8 mouse cellular contexts compared by ENCODE assay signal in genomic region chr15:89428136-89428790, GRCm38 (mm10). TPM values are rescaled to one million over a fixed set of nuclear protein-coding genes. Genes with fewer than 3 reads are reported as not detected.
DNase-seq lines count a peak whose midpoint lies in the region; ATAC-seq lines count a peak whose summit lies in the region.

No protein-coding gene starts in this region.

- H3K9me3 ChIP-seq in heart, embryonic 11.5 days (replicated peaks; ENCODE audit: control insufficient read depth, low read length) = no peaks in the 10 kb centered on the region
- H3K9me3 ChIP-seq in hindbrain, embryonic 14.5 days (ENCODE audit: control insufficient read depth, low read length) = no peaks in the 10 kb centered on the region
- H3K9me3 ChIP-seq in midbrain, embryonic 14.5 days (ENCODE audit: control insufficient read depth, low read length) = no peaks in the 10 kb centered on the region

- no peak for ATAC-seq in heart, embryonic 11.5 days (replicated peaks; ENCODE audit: insufficient number of reproducible peaks, low FRiP score, low TSS enrichment)
- no peak for ATAC-seq in hindbrain, embryonic 14.5 days (ENCODE audit: low FRiP score)
- ATAC-seq in midbrain, embryonic 14.5 days (ENCODE audit: low FRiP score, low TSS enrichment) = no peak

- H3K27me3 ChIP-seq in heart, embryonic 11.5 days (ENCODE audit: control insufficient read depth, insufficient read depth, low read length) = no peaks in the 10 kb centered on the region
- H3K27me3 ChIP-seq in hindbrain, embryonic 14.5 days (ENCODE audit: control insufficient read depth, insufficient read depth, low read length) = no peaks in the 10 kb centered on the region
- no peaks in the 10 kb centered on the region for H3K27me3 ChIP-seq in midbrain, embryonic 14.5 days (ENCODE audit: control insufficient read depth, insufficient read depth, low read length)

- no peak overlapping the region for H3K27ac ChIP-seq in heart, embryonic 11.5 days (ENCODE audit: low read depth, low read length)
- peak overlapping the region; percentile 98 for H3K27ac ChIP-seq in brown adipose tissue, adult 24 weeks (replicated peaks; ENCODE audit: low read depth, low read length)
- no peak overlapping the region for H3K27ac ChIP-seq in hindbrain, embryonic 14.5 days
- no peak overlapping the region for H3K27ac ChIP-seq in midbrain, embryonic 14.5 days (replicated peaks; ENCODE audit: low read depth, low read length)

- H3K9ac ChIP-seq in heart, embryonic 11.5 days (ENCODE audit: low read depth, low read length) = peak overlapping the region; percentile 92
- peak overlapping the region; percentile 70 for H3K9ac ChIP-seq in hindbrain, embryonic 14.5 days
- peak overlapping the region; percentile 79 for H3K9ac ChIP-seq in midbrain, embryonic 14.5 days (replicated peaks; ENCODE audit: low read length)

- H3K4me2 ChIP-seq in heart, embryonic 11.5 days = peak overlapping the region; percentile 89
- peak overlapping the region; percentile 84 for H3K4me2 ChIP-seq in hindbrain, embryonic 14.5 days (replicated peaks)
- H3K4me2 ChIP-seq in midbrain, embryonic 14.5 days (ENCODE audit: low read length) = peak overlapping the region; percentile 97

- H3K36me3 ChIP-seq in heart, embryonic 11.5 days (ENCODE audit: control insufficient read depth, insufficient read depth, low read length) = peaks cover 7% of the 10 kb centered on the region; the same call in 1 of the 2 replicates
- H3K36me3 ChIP-seq in hindbrain, embryonic 14.5 days (replicated peaks; ENCODE audit: control insufficient read depth, insufficient read depth) = peaks cover 30% of the 10 kb centered on the region
- H3K36me3 ChIP-seq in midbrain, embryonic 14.5 days (ENCODE audit: control insufficient read depth, insufficient read depth, low read length) = peaks cover 30% of the 10 kb centered on the region

- H3K4me1 ChIP-seq in heart, embryonic 11.5 days (ENCODE audit: control insufficient read depth, insufficient read depth, low read length) = peaks cover 29% of the 10 kb centered on the region
- H3K4me1 ChIP-seq in brown adipose tissue, adult 24 weeks (ENCODE audit: control insufficient read depth, insufficient read depth, insufficient read length, low read length) = peaks cover 5% of the 10 kb centered on the region; the same call in 1 of the 2 replicates
- H3K4me1 ChIP-seq in hindbrain, embryonic 14.5 days (replicated peaks; ENCODE audit: control insufficient read depth, insufficient read depth, low read length) = peaks cover 9% of the 10 kb centered on the region
- H3K4me1 ChIP-seq in midbrain, embryonic 14.5 days (ENCODE audit: control insufficient read depth, insufficient read depth, low read length) = peaks cover 7% of the 10 kb centered on the region; the same call in 1 of the 2 replicates

- 78% methylated on average over 19 of the region's 19 CpGs for WGBS in heart, embryonic 11.5 days (ENCODE audit: insufficient replicate concordance)
- 85% methylated on average over 19 of the region's 19 CpGs for WGBS in hindbrain, embryonic 14.5 days
- WGBS in midbrain, embryonic 14.5 days = 84% methylated on average over 19 of the region's 19 CpGs

- H3K4me3 ChIP-seq in heart, embryonic 11.5 days (ENCODE audit: low read depth, low read length) = peak overlapping the region; percentile 83
- H3K4me3 ChIP-seq in brown adipose tissue, adult 24 weeks (ENCODE audit: insufficient read depth, low read depth, low read length) = peak overlapping the region; percentile 91
- peak overlapping the region; percentile 59 for H3K4me3 ChIP-seq in hindbrain, embryonic 14.5 days (replicated peaks; ENCODE audit: low read length)
- peak overlapping the region; percentile 84 for H3K4me3 ChIP-seq in midbrain, embryonic 14.5 days (replicated peaks; ENCODE audit: low read depth, low read length)

- DNase-seq in heart, postnatal 14 days = no peak
- DNase-seq in hindbrain, embryonic 14.5 days (ENCODE audit: low spot score) = no peak
- DNase-seq in midbrain, embryonic 14.5 days = no peak
- DNase-seq in layer of hippocampus, postnatal 10 days (ENCODE audit: low spot score in 2 of 2) = no peak
- no peak for DNase-seq in spleen, adult 12 weeks (ENCODE audit: low spot score)
- DNase-seq in B cell, adult 2 months = no peak

- intact Hi-C loops in heart, postnatal 14 days (cut with DNase I) = loop anchor here (2.0 kb wide), 1 partner anchor 49 kb away; the partner anchor contains the start of gene Odf3b

RNA-seq across cellular contexts. Expression of gene C730034F03Rik, which starts 1.1 kb away (rescaled TPM):
- polyA plus RNA-seq in heart, embryonic 11.5 days (2014; fragmentation: Nextera tagmentation; extraction: Ambion mirVana) = 1.7 and 2.4 TPM in 2 replicates
- 1 to 10 TPM; 1.6 to 2.9 TPM for total RNA-seq in heart, postnatal 14 days (2021)
- 1.1 and 2.4 TPM in 2 replicates for polyA plus RNA-seq in brown adipose tissue, adult 24 weeks (2012; ENCODE audit: insufficient read depth, insufficient read length, missing spikeins)
- polyA plus RNA-seq in hindbrain, embryonic 14.5 days (2014; fragmentation: Nextera tagmentation; extraction: Ambion mirVana) = 2.7 and 3.2 TPM in 2 replicates
- polyA plus RNA-seq in midbrain, embryonic 14.5 days (2014; fragmentation: Nextera tagmentation; extraction: Ambion mirVana) = 3.5 and 4.6 TPM in 2 replicates
- 1 to 10 TPM; 2.0 to 2.4 TPM for total RNA-seq in layer of hippocampus, postnatal 10 days (2021)

RNA-seq across cellular contexts. Expression of gene Gm44502, which starts 1.2 kb away (rescaled TPM):
- polyA plus RNA-seq in heart, embryonic 11.5 days (2014; fragmentation: Nextera tagmentation; extraction: Ambion mirVana) = 0.86 TPM in 1 of 2 replicates, not detected in the other
- 10 to 100 TPM; 11.0 to 14.6 TPM for total RNA-seq in heart, postnatal 14 days (2021)
- 2.1 and 11.4 TPM in 2 replicates for polyA plus RNA-seq in brown adipose tissue, adult 24 weeks (2012; ENCODE audit: insufficient read depth, insufficient read length, missing spikeins)
- not detected in 2 replicates for polyA plus RNA-seq in hindbrain, embryonic 14.5 days (2014; fragmentation: Nextera tagmentation; extraction: Ambion mirVana)
- polyA plus RNA-seq in midbrain, embryonic 14.5 days (2014; fragmentation: Nextera tagmentation; extraction: Ambion mirVana) = not detected in 2 replicates
- not detected for total RNA-seq in layer of hippocampus, postnatal 10 days (2021)

RNA-seq across cellular contexts. Expression of gene Chkb, which starts 1.4 kb away (rescaled TPM):
- 67.6 and 68.1 TPM in 2 replicates for polyA plus RNA-seq in heart, embryonic 11.5 days (2014; fragmentation: Nextera tagmentation; extraction: Ambion mirVana)
- total RNA-seq in heart, postnatal 14 days (2021) = 10 to 100 TPM; 50.9 to 59.9 TPM
- 151 and 203 TPM in 2 replicates for polyA plus RNA-seq in brown adipose tissue, adult 24 weeks (2012; ENCODE audit: insufficient read depth, insufficient read length, missing spikeins)
- 71.2 and 76.3 TPM in 2 replicates for polyA plus RNA-seq in hindbrain, embryonic 14.5 days (2014; fragmentation: Nextera tagmentation; extraction: Ambion mirVana)
- polyA plus RNA-seq in midbrain, embryonic 14.5 days (2014; fragmentation: Nextera tagmentation; extraction: Ambion mirVana) = 76.3 and 84.0 TPM in 2 replicates
- total RNA-seq in layer of hippocampus, postnatal 10 days (2021) = 10 to 100 TPM; 51.1 to 59.8 TPM

RNA-seq across cellular contexts. Expression of gene Cpt1b, which starts 2.6 kb away (rescaled TPM):
- 111 and 129 TPM in 2 replicates for polyA plus RNA-seq in heart, embryonic 11.5 days (2014; fragmentation: Nextera tagmentation; extraction: Ambion mirVana)
- total RNA-seq in heart, postnatal 14 days (2021) = 100 to 1,000 TPM; 596 TPM
- 440 and 455 TPM in 2 replicates for polyA plus RNA-seq in brown adipose tissue, adult 24 weeks (2012; ENCODE audit: insufficient read depth, insufficient read length, missing spikeins)
- polyA plus RNA-seq in hindbrain, embryonic 14.5 days (2014; fragmentation: Nextera tagmentation; extraction: Ambion mirVana) = 1.2 TPM in 2 replicates
- polyA plus RNA-seq in midbrain, embryonic 14.5 days (2014; fragmentation: Nextera tagmentation; extraction: Ambion mirVana) = 0.97 and 1.5 TPM in 2 replicates
- 1 to 10 TPM; 3.9 to 4.5 TPM for total RNA-seq in layer of hippocampus, postnatal 10 days (2021)

RNA-seq across cellular contexts. Expression of gene Syce3, which starts 18.0 kb away (rescaled TPM):
- not detected in 2 replicates for polyA plus RNA-seq in heart, embryonic 11.5 days (2014; fragmentation: Nextera tagmentation; extraction: Ambion mirVana)
- total RNA-seq in heart, postnatal 14 days (2021) = not detected
- polyA plus RNA-seq in brown adipose tissue, adult 24 weeks (2012; ENCODE audit: insufficient read depth, insufficient read length, missing spikeins) = not detected in 2 replicates
- not detected in 2 replicates for polyA plus RNA-seq in hindbrain, embryonic 14.5 days (2014; fragmentation: Nextera tagmentation; extraction: Ambion mirVana)
- polyA plus RNA-seq in midbrain, embryonic 14.5 days (2014; fragmentation: Nextera tagmentation; extraction: Ambion mirVana) = not detected in 2 replicates
- not detected for total RNA-seq in layer of hippocampus, postnatal 10 days (2021)
